Mouse (Mus musculus) intestine, postnatal 0 days (tissue): ENCODE measurements at regions not wholly inside any gene's neighbourhood (a gene's known extent, or its start where the extent isn't known, plus 50 kb on each side); places are given as distances from the start of the nearest gene placed in this dataset.
A peak's percentile ranks its signal among the peaks of the same experiment; 100 is the strongest.

Source experiments
- ATAC-seq: fragments of 200-750 bp; cut with Nextera tagmentation; 2 replicates; pipeline ENCODE4 v1.8.0; 2017; ENCODE audit warnings: mild to moderate bottlenecking, moderate TSS enrichment, moderate library complexity
- H3K27ac ChIP-seq: fragments of 300-500 bp; sonication (generic); 2 replicates; pipeline ENCODE4 v1.5.1; 2014; ENCODE audit warnings: mild to moderate bottlenecking, low read depth, low read length, moderate library complexity
- H3K27me3 ChIP-seq: fragments of 300-500 bp; sonication (generic); replicated peaks from 2 replicates; pipeline ENCODE4 v1.6.1; 2014; ENCODE audit warnings: low read length, mixed read lengths; ENCODE audit not compliant: control insufficient read depth, insufficient read depth
- H3K36me3 ChIP-seq: fragments of 300-500 bp; sonication (generic); 2 replicates; pipeline ENCODE4 v1.6.1; 2014; ENCODE audit warnings: mild to moderate bottlenecking, moderate library complexity; ENCODE audit not compliant: control insufficient read depth, insufficient read depth
- H3K4me1 ChIP-seq: fragments of 300-500 bp; sonication (generic); replicated peaks from 2 replicates; pipeline ENCODE4 v1.6.1; 2014; ENCODE audit warnings: antibody characterized with exemption, low read length, mixed read lengths; ENCODE audit not compliant: control insufficient read depth, insufficient read depth
- H3K4me2 ChIP-seq: fragments of 300-500 bp; sonication (generic); replicated peaks from 2 replicates; pipeline ENCODE4 v1.6.1; 2014; ENCODE audit warnings: low read depth, mild to moderate bottlenecking, moderate library complexity
- H3K4me3 ChIP-seq: fragments of 300-500 bp; sonication (generic); 2 replicates; pipeline ENCODE4 v1.5.1; 2014; ENCODE audit warnings: low read depth, low read length
- H3K9ac ChIP-seq: fragments of 300-500 bp; sonication (generic); 2 replicates; pipeline ENCODE4 v1.6.1; 2014; ENCODE audit warnings: mild to moderate bottlenecking, low read depth, low read length
- H3K9me3 ChIP-seq: fragments of 300-500 bp; sonication (generic); 2 replicates; pipeline ENCODE4 v1.6.1; 2016; ENCODE audit warnings: mixed run types; ENCODE audit not compliant: control insufficient read depth
- CTCF ChIP-seq: sonication (generic); IDR thresholded peaks from 2 replicates; pipeline ENCODE4 v1.5.1; 2016; ENCODE audit warnings: low read depth, mild to moderate bottlenecking, control low read depth, antibody characterized with exemption, moderate library complexity
- WGBS: fragments of 180-500 bp; shearing (Covaris S2); extraction: QIAGEN DNeasy Blood & Tissue Kit; methylation state at CpG from one replicate; pipeline ENCODE4 v1.1.7; 2014; 5-methylcytosine and 5-hydroxymethylcytosine counted together

GRCm38 (mm10) chr11:54195954-54196353 is 53.5 kb downstream of the Csf2 start:
- Histone ChIP-seq H3K4me3 (no peak overlapping the region), H3K4me2 (no peak overlapping the region), H3K4me1 (no peaks in the 10 kb centered on the region), H3K27ac (no peak overlapping the region), H3K9me3 (no peaks in the 10 kb centered on the region), H3K27me3 (no peaks in the 10 kb centered on the region), H3K9ac (no peak overlapping the region), H3K36me3 (no peaks in the 10 kb centered on the region)
- TF ChIP-seq CTCF: no peak
- WGBS: 39% methylated on average over 5 of the region's 5 CpGs
- no peak for ATAC-seq

GRCm38 (mm10) chr11:54194733-54195132 is 54.7 kb downstream of the Csf2 start:
- 60% methylated on average over 4 of the region's 4 CpGs for WGBS
- no peaks in the 10 kb centered on the region for H3K9me3 ChIP-seq
- ATAC-seq: no peak
- H3K9ac ChIP-seq: no peak overlapping the region
- no peaks in the 10 kb centered on the region for H3K4me1 ChIP-seq
- H3K4me3 ChIP-seq: no peak overlapping the region
- no peaks in the 10 kb centered on the region for H3K27me3 ChIP-seq
- no peak overlapping the region for H3K4me2 ChIP-seq
- no peak overlapping the region for H3K27ac ChIP-seq
- H3K36me3 ChIP-seq: no peaks in the 10 kb centered on the region
- TF ChIP-seq CTCF: no peak

- 93% methylated on average over 4 of the region's 4 CpGs for WGBS
- ATAC-seq: no peak
- TF ChIP-seq CTCF: no peak
Measured at GRCm38 (mm10) chr11:54192275-54192674, 57.2 kb downstream of the Csf2 start.

GRCm38 (mm10) chr11:54187826-54188225 is 61.6 kb downstream of the Csf2 start:
- Histone ChIP-seq H3K36me3 (no peaks in the 10 kb centered on the region), H3K9me3 (no peaks in the 10 kb centered on the region), H3K27ac (no peak overlapping the region), H3K4me2 (no peak overlapping the region), H3K9ac (no peak overlapping the region), H3K4me1 (0 out of 2 replicates have a peak, but pooled peaks cover 5% of the 10 kb centered on the region), H3K4me3 (no peak overlapping the region), H3K27me3 (no peaks in the 10 kb centered on the region)
- ATAC-seq: no peak; the same call in 1 of the 2 replicates
- TF ChIP-seq CTCF: no peak
- 81% methylated on average over 1 of the region's 1 CpGs for WGBS

More at GRCm38 (mm10) chr11:54192275-54192674, 57.2 kb downstream of the Csf2 start:
- H3K4me3 ChIP-seq: no peak overlapping the region
- no peak overlapping the region for H3K4me2 ChIP-seq
- no peaks in the 10 kb centered on the region for H3K9me3 ChIP-seq
- H3K9ac ChIP-seq: no peak overlapping the region
- no peaks in the 10 kb centered on the region for H3K36me3 ChIP-seq
- H3K27ac ChIP-seq: no peak overlapping the region
- no peaks in the 10 kb centered on the region for H3K27me3 ChIP-seq
- H3K4me1 ChIP-seq: no peaks in the 10 kb centered on the region

- 0 out of 2 replicates have a peak, but pooled peaks cover 5% of the 10 kb centered on the region for H3K4me1 ChIP-seq
- no peak overlapping the region for H3K4me3 ChIP-seq
- H3K9me3 ChIP-seq: no peaks in the 10 kb centered on the region
- no peaks in the 10 kb centered on the region for H3K36me3 ChIP-seq
- WGBS: 30% methylated on average over 4 of the region's 4 CpGs
- H3K27ac ChIP-seq: no peak overlapping the region
- H3K4me2 ChIP-seq: no peak overlapping the region
- no peak for TF ChIP-seq CTCF
- no peaks in the 10 kb centered on the region for H3K27me3 ChIP-seq
- ATAC-seq: peak; percentile 57; the same call in 1 of the 2 replicates
- no peak overlapping the region for H3K9ac ChIP-seq
Measured at GRCm38 (mm10) chr11:54187377-54187776, 62.1 kb downstream of the Csf2 start.

GRCm38 (mm10) chr11:54185710-54186325 is 63.6 kb downstream of the Csf2 start:
- Histone ChIP-seq H3K4me2 (no peak overlapping the region), H3K9me3 (no peaks in the 10 kb centered on the region), H3K4me1 (0 out of 2 replicates have a peak, but pooled peaks cover 5% of the 10 kb centered on the region), H3K4me3 (no peak overlapping the region), H3K9ac (no peak overlapping the region), H3K27me3 (no peaks in the 10 kb centered on the region), H3K36me3 (no peaks in the 10 kb centered on the region), H3K27ac (no peak overlapping the region)
- TF ChIP-seq CTCF: no peak
- no peak for ATAC-seq
- WGBS: 65% methylated on average over 6 of the region's 6 CpGs
